ENCODE assay signal across 7 mouse cellular contexts in the genomic region with DNA sequence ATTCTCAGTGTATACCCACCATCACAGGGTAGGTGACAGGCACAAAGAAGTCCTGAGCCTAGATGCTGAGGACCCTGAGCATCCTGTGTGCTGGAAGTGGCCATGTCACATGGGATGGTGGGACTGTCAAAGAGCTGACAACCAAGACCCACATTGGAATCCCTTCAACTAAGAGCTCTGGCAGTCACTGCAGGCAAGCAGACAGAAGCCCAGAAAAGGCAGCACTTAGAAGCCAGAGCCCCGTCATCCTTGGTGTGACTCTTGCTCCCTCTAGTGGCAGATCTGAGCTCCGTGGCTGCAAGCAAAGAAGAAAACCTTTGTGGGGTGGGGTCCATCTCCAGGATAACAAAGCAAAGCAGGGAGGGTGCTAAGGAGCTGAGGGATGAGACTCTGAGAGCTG. TPM values are rescaled to one million over a fixed set of nuclear protein-coding genes. Genes with fewer than 3 reads are reported as not detected.
DNase-seq lines count a peak whose midpoint lies in the region; ATAC-seq lines count a peak whose summit lies in the region.

No protein-coding gene starts in this region.

- no peaks in the 10 kb centered on the region for H3K27me3 ChIP-seq in intestine, embryonic 16.5 days (replicated peaks; ENCODE audit: control insufficient read depth, insufficient read depth, low read length)
- no peaks in the 10 kb centered on the region for H3K27me3 ChIP-seq in midbrain, embryonic 16.5 days (ENCODE audit: control insufficient read depth, insufficient read depth, low read depth, low read length)

- intact Hi-C loops in left cerebral cortex, postnatal 25 days (cut with DNase I): loop anchor here (1.0 to 10.0 kb wide), 5 partner anchors 114 to 488 kb away; no protein-coding TSS in a partner anchor

- no peaks in the 10 kb centered on the region for H3K9me3 ChIP-seq in intestine, embryonic 16.5 days (ENCODE audit: control insufficient read depth, low read length)
- H3K9me3 ChIP-seq in midbrain, embryonic 16.5 days (replicated peaks; ENCODE audit: control insufficient read depth, low read length, poor library complexity, severe bottlenecking): no peaks in the 10 kb centered on the region

- WGBS in intestine, embryonic 16.5 days: 0% methylated on average over 2 of the region's 2 CpGs
- 0% methylated on average over 2 of the region's 2 CpGs for WGBS in midbrain, embryonic 16.5 days

- H3K27ac ChIP-seq in intestine, embryonic 16.5 days (ENCODE audit: low read length): no peak overlapping the region
- H3K27ac ChIP-seq in midbrain, embryonic 16.5 days (ENCODE audit: low read length): no peak overlapping the region

- ATAC-seq in common myeloid progenitor, adult 5-6 weeks (replicated peaks; ENCODE audit: low read depth, poor library complexity, severe bottlenecking): peak; percentile 80
- peak; percentile 43 for ATAC-seq in intestine, embryonic 16.5 days
- peak; percentile 78 for ATAC-seq in midbrain, embryonic 16.5 days

- peak; percentile 70 for DNase-seq in adrenal gland, adult 2 months
- peak; percentile 41 to 53 for DNase-seq in gastrocnemius, adult 8-10 months (ENCODE audit: low spot score in 2 of 2)
- DNase-seq in left cerebral cortex, postnatal 25 days (ENCODE audit: low spot score in 2 of 2): peak; percentile 83 to 90
- DNase-seq in spleen, adult 18-20 months: peak; percentile 32 to 59

- no peak overlapping the region for H3K4me3 ChIP-seq in intestine, embryonic 16.5 days (ENCODE audit: low read length)
- H3K4me3 ChIP-seq in midbrain, embryonic 16.5 days (ENCODE audit: low read depth, low read length): no peak overlapping the region

- H3K9ac ChIP-seq in intestine, embryonic 16.5 days (ENCODE audit: low read depth, low read length): no peak overlapping the region; the same call in 1 of the 2 replicates
- H3K9ac ChIP-seq in midbrain, embryonic 16.5 days (ENCODE audit: low read depth, low read length): no peak overlapping the region

- no peaks in the 10 kb centered on the region for H3K4me1 ChIP-seq in intestine, embryonic 16.5 days (ENCODE audit: control insufficient read depth, insufficient read depth, low read length)
- no peaks in the 10 kb centered on the region for H3K4me1 ChIP-seq in midbrain, embryonic 16.5 days (ENCODE audit: control insufficient read depth, insufficient read depth, low read length)

- H3K36me3 ChIP-seq in intestine, embryonic 16.5 days (ENCODE audit: control insufficient read depth, insufficient read depth, low read length): peaks cover 5% of the 10 kb centered on the region; the same call in 1 of the 2 replicates
- peaks cover 14% of the 10 kb centered on the region for H3K36me3 ChIP-seq in midbrain, embryonic 16.5 days (ENCODE audit: control insufficient read depth, insufficient read depth, low read length)

- H3K4me2 ChIP-seq in intestine, embryonic 16.5 days (ENCODE audit: low read depth, low read length): no peak overlapping the region
- no peak overlapping the region for H3K4me2 ChIP-seq in midbrain, embryonic 16.5 days (ENCODE audit: low read length)

RNA-seq across cellular contexts. Expression of a gene that starts 27.4 kb away (rescaled TPM):
- 10 to 100 TPM; 15.8 to 19.1 TPM for total RNA-seq in adrenal gland, adult 2 months (2021)
- 35.0 and 41.2 TPM in 2 replicates for polyA plus RNA-seq in adrenal gland, adult 2 months (2012; rRNA removed)
- total RNA-seq in common myeloid progenitor, adult 5-6 weeks (2017): 15.1 and 18.3 TPM in 2 replicates
- total RNA-seq in gastrocnemius, adult 8-10 months (2022): 1 to 10 TPM; 5.4 to 6.6 (median 5.7) TPM
- 39.5 and 42.3 TPM in 2 replicates for polyA plus RNA-seq in intestine, embryonic 16.5 days (2015; fragmentation: Nextera tagmentation; extraction: Ambion mirVana)
- total RNA-seq in left cerebral cortex, postnatal 25 days (2021): 10 to 100 TPM; 25.4 to 25.6 TPM
- 38.5 and 43.7 TPM in 2 replicates for polyA plus RNA-seq in midbrain, embryonic 16.5 days (2015; fragmentation: Nextera tagmentation; extraction: Ambion mirVana)

RNA-seq across cellular contexts. Expression of a gene that starts 27.5 kb away (rescaled TPM):
- total RNA-seq in adrenal gland, adult 2 months (2021): 100 to 1,000 TPM; 472 to 552 TPM
- polyA plus RNA-seq in adrenal gland, adult 2 months (2012; rRNA removed): 84.6 and 101 TPM in 2 replicates
- 182 and 243 TPM in 2 replicates for total RNA-seq in common myeloid progenitor, adult 5-6 weeks (2017)
- 100 to 1,000 TPM; 461 to 515 (median 488) TPM for total RNA-seq in gastrocnemius, adult 8-10 months (2022)
- polyA plus RNA-seq in intestine, embryonic 16.5 days (2015; fragmentation: Nextera tagmentation; extraction: Ambion mirVana): 467 and 488 TPM in 2 replicates
- total RNA-seq in left cerebral cortex, postnatal 25 days (2021): 100 to 1,000 TPM; 265 to 268 TPM
- polyA plus RNA-seq in midbrain, embryonic 16.5 days (2015; fragmentation: Nextera tagmentation; extraction: Ambion mirVana): 400 and 424 TPM in 2 replicates
